Mouse (Mus musculus) hindbrain, embryonic 11.5 days (tissue): ENCODE measurements at regions not wholly inside any gene's neighbourhood (a gene's known extent, or its start where the extent isn't known, plus 50 kb on each side); places are given as distances from the start of the nearest gene placed in this dataset.

ENCODE experiments used
- ATAC-seq: fragments of 200-750 bp; cut with Nextera tagmentation; 2 replicates; pipeline ENCODE4 v1.8.0; 2017; ENCODE audit warnings: mild to moderate bottlenecking, moderate TSS enrichment, moderate library complexity; ENCODE audit not compliant: low FRiP score
- DNase-seq: peaks from one replicate; pipeline ENCODE4 v3.0.0-alpha.2; 2015; ENCODE audit warnings: low spot score
- H3K27ac ChIP-seq: fragments of 300-500 bp; sonication (generic); 2 replicates; pipeline ENCODE4 v1.5.1; 2014; ENCODE audit warnings: mild to moderate bottlenecking, low read depth, low read length
- H3K27me3 ChIP-seq: fragments of 300-500 bp; sonication (generic); 2 replicates; pipeline ENCODE4 v1.6.1; 2014; ENCODE audit warnings: mild to moderate bottlenecking, low read length, moderate library complexity, mixed read lengths; ENCODE audit not compliant: control insufficient read depth, insufficient read depth
- H3K36me3 ChIP-seq: fragments of 300-500 bp; sonication (generic); 2 replicates; pipeline ENCODE4 v1.6.1; 2014; ENCODE audit warnings: mild to moderate bottlenecking, low read length, moderate library complexity, mixed read lengths; ENCODE audit not compliant: control insufficient read depth, insufficient read depth
- H3K4me1 ChIP-seq: fragments of 300-500 bp; sonication (generic); replicated peaks from 2 replicates; pipeline ENCODE4 v1.6.1; 2014; ENCODE audit warnings: low read length, mixed read lengths; ENCODE audit not compliant: control insufficient read depth, insufficient read depth
- H3K4me2 ChIP-seq: fragments of 300-500 bp; sonication (generic); replicated peaks from 2 replicates; pipeline ENCODE4 v1.6.1; 2014; ENCODE audit warnings: mild to moderate bottlenecking, low read depth, low read length
- H3K4me3 ChIP-seq: fragments of 300-500 bp; sonication (generic); 2 replicates; pipeline ENCODE4 v1.5.1; 2014; ENCODE audit warnings: low read depth, low read length
- H3K9ac ChIP-seq: fragments of 300-500 bp; sonication (generic); 2 replicates; pipeline ENCODE4 v1.6.1; 2014; ENCODE audit warnings: low read depth, low read length
- H3K9me3 ChIP-seq: fragments of 300-500 bp; sonication (generic); 2 replicates; pipeline ENCODE4 v1.6.1; 2016; ENCODE audit warnings: low read length; ENCODE audit not compliant: control insufficient read depth
- WGBS: fragments of 180-500 bp; shearing (Covaris S2); extraction: QIAGEN DNeasy Blood & Tissue Kit; methylation state at CpG from one replicate; pipeline ENCODE4 v1.1.7; 2014; 5-methylcytosine and 5-hydroxymethylcytosine counted together

DNA sequence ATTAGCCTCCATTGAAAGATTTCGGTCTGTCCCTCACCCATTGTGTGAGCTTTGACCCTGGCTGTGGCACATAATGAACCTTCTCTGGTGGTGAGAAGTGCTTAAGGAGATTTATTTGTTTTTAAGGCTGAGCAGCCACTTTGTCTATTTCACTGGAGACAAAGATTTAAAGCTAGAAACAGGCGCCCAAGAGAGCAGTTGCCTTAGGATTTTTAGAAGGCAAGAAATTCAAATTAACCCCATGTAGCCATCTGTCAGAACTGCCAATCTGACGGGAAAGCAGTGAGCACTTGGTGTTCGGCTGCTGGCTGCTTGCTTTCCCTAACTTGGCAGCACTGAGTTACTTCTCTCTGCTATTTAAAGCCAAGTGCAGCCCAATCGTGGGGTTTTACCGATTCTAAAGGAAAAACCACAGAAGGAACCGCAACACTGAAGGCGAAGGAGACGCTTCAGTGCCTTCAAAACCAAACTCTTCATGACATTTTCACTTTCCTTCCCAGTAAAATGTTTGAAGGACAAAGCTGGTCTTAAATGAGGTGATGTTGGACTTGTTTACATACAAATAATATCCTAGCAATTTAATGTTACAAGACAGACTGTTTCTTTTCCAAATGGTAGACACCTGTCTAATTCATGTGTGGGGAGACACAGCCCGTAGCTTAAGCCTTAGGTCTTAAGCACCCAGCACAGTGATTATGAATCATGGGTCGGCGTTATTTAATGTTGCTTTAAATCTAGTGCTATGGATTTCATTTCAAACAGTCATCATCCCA lies 88.9 kb upstream of the Ptpn13 start:
- Histone ChIP-seq H3K4me2 (peak overlapping the region; percentile 23; the same call in 1 of the 2 replicates), H3K36me3 (no peaks in the 10 kb centered on the region), H3K4me1 (0 out of 2 replicates have a peak, but pooled peaks cover 2% of the 10 kb centered on the region), H3K9me3 (no peaks in the 10 kb centered on the region), H3K27me3 (peaks cover 2% of the 10 kb centered on the region; the same call in 1 of the 2 replicates), H3K4me3 (no peak overlapping the region), H3K27ac (peak overlapping the region; percentile 75), H3K9ac (peak overlapping the region; percentile 5; the same call in 1 of the 2 replicates)
- WGBS, result 15% methylated on average over 12 of the region's 12 CpGs
- DNase-seq (peak; percentile 64), ATAC-seq (peak; percentile 60)

DNA sequence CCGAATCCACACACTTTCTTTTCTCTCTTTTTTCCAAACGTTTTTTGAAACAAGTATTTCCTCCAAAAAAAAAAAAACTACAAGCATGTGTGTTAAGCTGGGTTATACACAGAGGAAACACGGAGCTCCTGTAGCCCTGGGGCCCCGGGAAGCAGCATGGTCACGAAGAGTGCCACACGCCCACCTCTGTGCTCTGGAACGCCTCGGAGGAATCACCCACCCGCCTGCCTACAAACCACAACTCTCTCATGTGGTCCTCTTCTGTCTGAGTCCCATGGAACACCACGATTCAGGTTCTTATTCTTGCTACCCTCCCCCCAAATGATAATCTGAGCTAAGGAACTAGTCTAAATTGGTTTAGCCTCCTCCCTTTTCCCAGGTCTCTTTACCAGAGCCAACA lies 98.6 kb upstream of the Ptpn13 start:
- H3K27ac ChIP-seq, result no peak overlapping the region
- no peak overlapping the region for H3K4me2 ChIP-seq
- no peak overlapping the region for H3K4me3 ChIP-seq
- no peak overlapping the region for H3K9ac ChIP-seq
- no peaks in the 10 kb centered on the region for H3K27me3 ChIP-seq
- no peaks in the 10 kb centered on the region for H3K4me1 ChIP-seq
- H3K36me3 ChIP-seq, result no peaks in the 10 kb centered on the region
- ATAC-seq (no peak), DNase-seq (no peak)
- no peaks in the 10 kb centered on the region for H3K9me3 ChIP-seq
- WGBS, result 78% methylated on average over 10 of the region's 10 CpGs

DNA sequence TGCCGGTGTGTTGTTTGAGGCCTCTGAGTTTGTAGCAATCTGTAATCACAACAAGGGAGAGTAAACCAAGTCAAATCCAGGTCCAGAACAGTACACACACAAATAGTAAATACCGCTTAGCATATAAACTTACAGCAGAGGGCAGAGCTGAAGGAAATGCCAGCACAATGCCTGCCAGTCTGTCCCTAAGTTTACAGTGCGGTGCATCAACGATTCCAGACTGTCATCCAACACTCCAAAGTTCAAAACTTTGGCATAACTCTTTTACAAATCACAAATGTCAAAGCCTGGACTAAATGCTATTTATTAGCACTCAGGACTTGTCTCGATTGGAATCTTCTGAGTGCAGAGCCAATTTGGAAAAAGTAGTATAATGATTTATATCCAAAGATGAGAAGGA lies 104.7 kb upstream of the Ptpn13 start:
- Histone ChIP-seq H3K27ac (no peak overlapping the region), H3K36me3 (no peaks in the 10 kb centered on the region), H3K27me3 (no peaks in the 10 kb centered on the region), H3K9ac (no peak overlapping the region), H3K4me2 (no peak overlapping the region), H3K9me3 (no peaks in the 10 kb centered on the region), H3K4me1 (no peaks in the 10 kb centered on the region), H3K4me3 (no peak overlapping the region)
- WGBS, result 84% methylated on average over 5 of the region's 5 CpGs
- no peak for ATAC-seq
- no peak for DNase-seq

DNA sequence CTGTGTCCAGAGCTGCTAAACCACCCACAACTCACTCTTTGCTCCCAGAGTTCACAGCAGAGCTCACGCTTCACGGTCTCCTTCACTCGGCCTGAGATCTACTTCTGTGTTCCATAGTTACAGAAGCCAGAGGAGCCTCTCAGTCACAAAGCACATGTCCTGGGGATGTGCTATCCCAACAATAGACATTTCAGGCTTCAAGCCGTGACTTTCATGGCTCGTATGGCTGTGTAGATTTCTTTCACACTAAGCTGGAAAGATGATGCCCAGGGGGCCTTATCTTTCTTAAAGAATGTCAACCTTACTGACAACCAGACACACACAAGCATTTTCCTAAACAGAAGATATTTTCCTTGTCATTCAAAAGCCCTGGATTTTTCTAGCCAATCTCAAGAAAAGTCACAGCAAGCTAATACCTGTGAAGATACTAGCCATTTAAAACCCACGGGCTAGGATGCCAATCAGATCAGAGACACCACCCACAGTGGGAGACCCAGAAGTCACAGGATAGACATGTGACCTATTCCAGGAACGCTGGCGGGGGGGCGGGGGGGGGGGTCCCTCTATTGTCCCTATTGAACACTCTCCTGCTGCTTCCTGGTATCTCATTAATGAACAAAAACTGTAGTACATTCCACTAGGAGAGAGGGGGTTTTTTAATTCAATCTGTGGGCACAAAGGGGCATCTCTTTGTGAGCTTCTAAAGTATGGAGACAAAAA lies 98.8 kb upstream of the Mapk10 start:
- Histone ChIP-seq H3K9ac (no peak overlapping the region), H3K36me3 (no peaks in the 10 kb centered on the region), H3K9me3 (no peaks in the 10 kb centered on the region), H3K27me3 (no peaks in the 10 kb centered on the region), H3K4me1 (no peaks in the 10 kb centered on the region), H3K4me3 (no peak overlapping the region), H3K4me2 (no peak overlapping the region), H3K27ac (peak overlapping the region; percentile 72)
- DNase-seq, result peak; percentile 48
- 23% methylated on average over 9 of the region's 9 CpGs for WGBS
- ATAC-seq, result peak; percentile 90

DNA sequence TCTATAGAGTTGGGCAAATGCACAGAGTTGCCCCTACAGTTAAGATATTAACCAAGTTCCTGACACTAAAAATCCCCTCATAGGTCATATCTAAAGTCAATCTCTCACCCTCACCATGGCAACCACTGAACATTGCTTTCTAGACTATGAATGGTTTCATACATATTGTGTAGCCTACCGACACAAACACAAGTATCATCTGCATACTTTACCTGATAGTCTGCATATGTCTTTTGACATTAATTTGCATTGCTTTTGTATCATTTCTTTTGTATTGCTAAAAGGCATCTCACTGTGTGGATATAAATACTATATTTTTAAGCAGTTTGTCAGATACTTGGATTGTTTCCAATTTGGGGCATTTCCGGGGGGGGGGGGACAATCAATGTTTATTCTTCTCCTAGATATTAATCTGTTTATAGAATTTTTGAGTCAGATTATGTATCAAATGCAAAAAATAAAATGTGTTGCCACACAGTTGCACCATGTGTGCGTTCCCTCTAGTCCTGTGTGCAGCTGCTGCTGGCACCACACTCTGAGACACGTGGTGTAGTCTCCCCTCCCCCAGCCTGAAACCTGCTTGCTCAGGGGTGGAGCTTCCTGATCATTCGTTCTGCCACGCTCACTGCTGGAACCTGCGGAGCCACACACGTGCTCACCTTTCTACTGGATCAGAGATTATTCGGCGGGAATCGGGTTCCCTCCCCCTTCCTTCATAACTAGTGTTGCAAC lies 94.7 kb upstream of the Mapk10 start:
- Histone ChIP-seq H3K9ac (no peak overlapping the region), H3K4me2 (no peak overlapping the region), H3K36me3 (no peaks in the 10 kb centered on the region), H3K27me3 (no peaks in the 10 kb centered on the region), H3K27ac (no peak overlapping the region), H3K4me1 (no peaks in the 10 kb centered on the region), H3K9me3 (no peaks in the 10 kb centered on the region), H3K4me3 (no peak overlapping the region)
- no peak for DNase-seq
- ATAC-seq, result no peak
- WGBS, result 71% methylated on average over 11 of the region's 11 CpGs

DNA sequence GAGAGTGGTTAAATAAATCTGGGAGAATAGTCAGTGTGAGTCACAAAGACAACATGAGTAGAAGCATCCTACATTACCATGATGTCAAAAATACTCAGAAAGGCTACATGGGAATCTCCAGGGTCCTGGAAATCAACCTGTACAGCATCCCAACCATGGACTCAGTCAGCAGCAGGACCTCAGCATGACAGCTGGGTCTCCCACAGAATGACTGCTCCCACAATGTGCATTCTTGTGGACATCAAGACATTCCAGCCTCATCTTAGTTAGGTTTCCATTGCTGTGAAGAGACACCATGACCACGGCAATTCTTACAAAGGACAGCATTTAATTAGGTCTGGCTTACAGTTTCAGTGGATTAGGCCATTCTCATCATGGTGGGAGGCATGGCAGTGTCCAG lies 93.8 kb upstream of the Mapk10 start:
- H3K9ac ChIP-seq, result no peak overlapping the region
- no peaks in the 10 kb centered on the region for H3K27me3 ChIP-seq
- no peaks in the 10 kb centered on the region for H3K4me1 ChIP-seq
- H3K27ac ChIP-seq, result no peak overlapping the region
- H3K4me3 ChIP-seq, result no peak overlapping the region
- no peaks in the 10 kb centered on the region for H3K9me3 ChIP-seq
- no peak overlapping the region for H3K4me2 ChIP-seq
- DNase-seq, result no peak
- WGBS, result 93% methylated on average over 1 of the region's 1 CpGs
- no peak for ATAC-seq
- no peaks in the 10 kb centered on the region for H3K36me3 ChIP-seq

DNA sequence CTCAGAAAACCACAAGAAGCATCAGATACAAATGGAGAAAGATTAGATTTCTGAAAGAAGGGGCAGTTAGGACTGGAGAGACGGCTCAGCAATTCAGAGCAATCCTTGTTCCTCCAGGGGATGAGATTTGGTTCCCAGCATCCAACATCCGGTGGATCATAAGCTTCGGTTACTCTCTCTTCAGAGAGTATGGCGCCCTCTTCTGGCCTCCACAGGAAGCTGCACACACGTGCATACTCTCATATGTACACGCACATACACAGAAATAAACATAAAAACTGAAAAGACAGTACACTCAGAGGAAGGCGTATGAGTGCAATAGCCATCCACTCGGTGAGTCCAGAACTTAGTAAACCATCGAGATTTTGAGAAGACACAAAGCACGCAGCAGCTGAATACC lies 91.6 kb upstream of the Mapk10 start:
- no peak overlapping the region for H3K4me3 ChIP-seq
- H3K9me3 ChIP-seq, result no peaks in the 10 kb centered on the region
- no peaks in the 10 kb centered on the region for H3K4me1 ChIP-seq
- DNase-seq, result no peak
- no peak overlapping the region for H3K4me2 ChIP-seq
- no peak overlapping the region for H3K27ac ChIP-seq
- WGBS, result 95% methylated on average over 10 of the region's 10 CpGs
- H3K27me3 ChIP-seq, result no peaks in the 10 kb centered on the region
- no peak overlapping the region for H3K9ac ChIP-seq
- H3K36me3 ChIP-seq, result no peaks in the 10 kb centered on the region
- ATAC-seq, result no peak

DNA sequence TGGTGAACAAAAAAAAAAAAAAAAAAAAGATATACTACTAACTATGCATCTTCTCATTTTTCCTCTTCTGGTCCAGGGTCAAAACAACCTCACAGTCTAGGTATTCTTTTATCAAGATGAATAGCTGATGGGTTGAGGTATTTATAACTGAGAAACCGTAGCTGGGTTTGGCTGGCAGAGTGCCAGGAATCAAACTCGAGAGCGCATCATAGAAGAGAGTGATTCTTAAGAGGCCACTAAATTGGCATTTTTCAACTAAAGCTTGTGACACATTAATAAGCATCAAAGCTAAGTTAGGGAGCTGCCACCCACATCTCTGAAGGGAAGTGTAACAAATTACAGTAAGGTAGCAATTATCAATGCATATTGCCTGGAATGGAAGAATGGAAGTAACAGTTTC lies 90.2 kb upstream of the Mapk10 start:
- H3K36me3 ChIP-seq, result no peaks in the 10 kb centered on the region
- no peak overlapping the region for H3K4me3 ChIP-seq
- 88% methylated on average over 3 of the region's 3 CpGs for WGBS
- no peak overlapping the region for H3K27ac ChIP-seq
- H3K9me3 ChIP-seq, result no peaks in the 10 kb centered on the region
- no peak overlapping the region for H3K4me2 ChIP-seq
- H3K4me1 ChIP-seq, result no peaks in the 10 kb centered on the region
- no peak overlapping the region for H3K9ac ChIP-seq
- DNase-seq, result no peak
- no peaks in the 10 kb centered on the region for H3K27me3 ChIP-seq
- no peak for ATAC-seq
